Mouse (Mus musculus) right cerebral cortex, postnatal 25 days (tissue): Measurements from ENCODE around the gene Pank4.

ENCODE experiments used
- DNase-seq: peaks from one replicate; pipeline ENCODE4 v3.0.0; 2022

Pank4 gene

GRCm38 (mm10) chr4:155015550-155015949 is 51.6 kb downstream of the Pank4 start:
- no peak for DNase-seq

GRCm38 (mm10) chr4:155016807-155017206 is 52.9 kb downstream of the Pank4 start:
- no peak for DNase-seq

GRCm38 (mm10) chr4:155017253-155017878 is 53.4 kb downstream of the Pank4 start:
- DNase-seq: no peak

GRCm38 (mm10) chr4:155018066-155018465 is 54.1 kb downstream of the Pank4 start:
- no peak for DNase-seq

- DNase-seq: no peak
Observed at GRCm38 (mm10) chr4:155018601-155019335, 54.8 kb downstream of the Pank4 start.

- DNase-seq: no peak
Observed at GRCm38 (mm10) chr4:155019336-155019847, 55.5 kb downstream of the Pank4 start.

GRCm38 (mm10) chr4:155020141-155020540 is 56.2 kb downstream of the Pank4 start:
- DNase-seq: no peak

GRCm38 (mm10) chr4:155020813-155021212 is 56.9 kb downstream of the Pank4 start:
- DNase-seq: no peak

GRCm38 (mm10) chr4:155022228-155022855 is 58.4 kb downstream of the Pank4 start:
- DNase-seq: no peak

GRCm38 (mm10) chr4:155024170-155025010 is 60.5 kb downstream of the Pank4 start:
- no peak for DNase-seq
